Mouse (Mus musculus) intestine, embryonic 14.5 days (tissue): ENCODE data around the gene Tspan9. TPM values are rescaled to one million over a fixed set of nuclear protein-coding genes. Genes with fewer than 3 reads are reported as not detected.

Experiments used
- ATAC-seq: fragments of 200-750 bp; cut with Nextera tagmentation; replicated peaks from 2 replicates; pipeline ENCODE4 v1.8.0; 2017; ENCODE audit warnings: low read depth, moderate number of reproducible peaks, moderate TSS enrichment, moderate library complexity; ENCODE audit not compliant: low FRiP score, low TSS enrichment
- DNase-seq: peaks from one replicate; pipeline ENCODE4 v3.0.0-alpha.2; 2018; ENCODE audit warnings: low spot score
- H3K27ac ChIP-seq: fragments of 300-500 bp; sonication (generic); 2 replicates; pipeline ENCODE4 v1.5.1; 2014; ENCODE audit warnings: low read depth, mild to moderate bottlenecking, control low read depth
- H3K27me3 ChIP-seq: fragments of 300-500 bp; sonication (generic); replicated peaks from 2 replicates; pipeline ENCODE4 v1.6.1; 2014; ENCODE audit warnings: low read length, control low read depth; ENCODE audit not compliant: control insufficient read depth, insufficient read depth
- H3K36me3 ChIP-seq: fragments of 300-500 bp; sonication (generic); 2 replicates; pipeline ENCODE4 v1.6.1; 2014; ENCODE audit warnings: low read length, control low read depth; ENCODE audit not compliant: control insufficient read depth, insufficient read depth
- H3K4me1 ChIP-seq: fragments of 300-500 bp; sonication (generic); replicated peaks from 2 replicates; pipeline ENCODE4 v1.6.1; 2014; ENCODE audit warnings: low read length, control low read depth, mixed read lengths; ENCODE audit not compliant: control insufficient read depth, insufficient read depth
- H3K4me2 ChIP-seq: fragments of 300-500 bp; sonication (generic); 2 replicates; pipeline ENCODE4 v1.6.1; 2014; ENCODE audit warnings: low read length
- H3K4me3 ChIP-seq: fragments of 300-500 bp; sonication (generic); 2 replicates; pipeline ENCODE4 v1.5.1; 2014; ENCODE audit warnings: low read depth, low read length, control low read depth, mixed read lengths
- H3K9ac ChIP-seq: fragments of 300-500 bp; sonication (generic); 2 replicates; pipeline ENCODE4 v1.6.1; 2014; ENCODE audit warnings: mild to moderate bottlenecking, low read length
- H3K9me3 ChIP-seq: fragments of 300-500 bp; sonication (generic); 2 replicates; pipeline ENCODE4 v1.6.1; 2016; ENCODE audit warnings: low read length, control low read depth; ENCODE audit not compliant: control insufficient read depth
- WGBS: fragments of 180-500 bp; shearing (Covaris S2); extraction: QIAGEN DNeasy Blood & Tissue Kit; methylation state at CpG from one replicate; pipeline ENCODE4 v1.1.7; 2014; 5-methylcytosine and 5-hydroxymethylcytosine counted together
- polyA plus RNA-seq: library from polyadenylated mRNA; unstranded; fragments of >200 nt; fragmentation: Nextera tagmentation; extraction: Ambion mirVana; gene quantifications from 2 replicates; pipeline ENCODE4 v1.2.1, GENCODE M21; 2014

Gene Tspan9
- polyA plus RNA-seq, 1 experiment from 2014 or later, result 113 TPM

DNA sequence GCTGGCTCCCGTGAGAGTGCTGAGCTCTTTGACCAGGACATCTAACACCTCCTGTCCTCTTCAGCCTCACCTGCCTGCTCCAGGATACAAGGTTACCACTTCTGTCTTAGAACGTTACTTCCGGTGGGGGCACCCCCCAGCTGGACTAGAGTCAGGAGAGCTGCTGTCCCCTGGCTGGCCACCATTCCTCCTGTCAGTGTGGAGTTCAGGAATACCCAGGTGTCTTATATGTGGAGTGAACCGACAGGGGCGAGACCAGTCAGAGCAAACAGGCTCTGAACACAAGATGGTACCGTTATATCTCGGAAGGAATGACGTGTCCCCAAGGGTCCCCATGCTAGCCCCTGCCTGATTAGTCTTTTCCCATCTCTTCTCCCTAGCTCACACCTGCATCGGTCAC, 106.8 kb downstream of the Tspan9 start:
- peaks cover 31% of the 10 kb centered on the region for H3K4me1 ChIP-seq
- 0 out of 2 replicates have a peak, but pooled peaks cover 3% of the 10 kb centered on the region for H3K27me3 ChIP-seq
- H3K4me2 ChIP-seq, result no peak overlapping the region
- WGBS, result 78% methylated on average over 9 of the region's 9 CpGs
- no peak overlapping the region for H3K27ac ChIP-seq
- H3K9ac ChIP-seq, result no peak overlapping the region
- no peaks in the 10 kb centered on the region for H3K9me3 ChIP-seq
- DNase-seq (no peak), ATAC-seq (no peak)
- H3K4me3 ChIP-seq, result no peak overlapping the region
- no peaks in the 10 kb centered on the region for H3K36me3 ChIP-seq

DNA sequence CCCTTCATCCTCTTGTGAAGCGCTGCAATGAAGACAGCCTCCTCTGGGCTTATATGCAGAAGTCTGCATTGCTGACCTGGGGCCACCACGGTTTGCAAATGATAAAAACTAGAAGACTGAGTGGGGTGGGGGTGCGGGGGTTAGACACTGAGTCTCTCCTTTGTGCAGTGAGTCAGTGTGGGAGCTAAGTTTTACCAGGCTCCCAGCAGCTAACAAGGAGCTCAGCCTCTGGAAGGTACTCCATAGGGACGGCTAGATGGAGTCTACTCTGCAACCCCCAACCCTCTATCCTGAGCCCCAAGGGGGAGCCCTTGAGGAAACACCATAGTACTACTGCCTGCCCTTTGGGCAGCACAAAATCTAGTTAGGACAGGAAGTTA, 107.5 kb downstream of the Tspan9 start:
- no peak overlapping the region for H3K9ac ChIP-seq
- no peak overlapping the region for H3K27ac ChIP-seq
- peak; percentile 67 for DNase-seq
- no peaks in the 10 kb centered on the region for H3K9me3 ChIP-seq
- ATAC-seq, result no peak
- 0 out of 2 replicates have a peak, but pooled peaks cover 3% of the 10 kb centered on the region for H3K27me3 ChIP-seq
- peaks cover 30% of the 10 kb centered on the region for H3K4me1 ChIP-seq
- H3K36me3 ChIP-seq, result no peaks in the 10 kb centered on the region
- peak overlapping the region; percentile 91 for H3K4me2 ChIP-seq
- H3K4me3 ChIP-seq, result peak overlapping the region; percentile 43
- WGBS, result 6% methylated on average over 4 of the region's 4 CpGs

DNA sequence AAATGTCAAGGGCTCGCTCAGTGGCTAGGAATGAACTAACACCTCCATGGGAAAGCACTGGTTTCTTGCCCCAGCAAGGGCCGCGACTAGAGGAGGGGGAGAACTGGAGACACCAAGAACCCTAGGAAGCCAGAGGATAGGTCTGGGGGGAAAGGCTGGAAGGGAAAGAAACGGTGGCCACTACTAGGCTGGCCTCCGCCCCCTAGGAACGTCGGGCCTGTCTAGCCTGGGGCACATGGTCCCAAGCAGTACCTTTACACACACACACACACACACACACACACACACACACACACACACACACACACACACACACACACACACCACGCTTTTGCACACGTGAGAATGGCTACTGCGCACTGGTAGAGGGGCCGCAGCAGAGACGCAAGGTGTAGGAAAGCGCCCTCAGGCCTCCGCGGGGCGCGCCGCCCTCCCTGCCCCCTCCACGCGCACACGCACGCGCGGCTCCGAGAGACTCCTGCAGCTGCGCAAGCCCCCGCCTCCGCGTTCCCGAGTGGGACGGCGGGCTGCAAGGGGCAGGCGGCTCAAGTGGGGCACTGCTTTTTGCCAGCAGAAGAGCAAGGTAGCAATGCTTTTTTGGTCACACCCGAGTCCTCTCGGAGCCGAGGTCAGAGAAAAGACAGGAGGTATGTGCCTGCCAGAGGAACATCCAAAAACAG, 108.0 kb downstream of the Tspan9 start:
- Histone ChIP-seq H3K9ac (peak overlapping the region; percentile 63; the same call in 1 of the 2 replicates), H3K9me3 (no peaks in the 10 kb centered on the region), H3K36me3 (no peaks in the 10 kb centered on the region), H3K4me1 (peaks cover 30% of the 10 kb centered on the region), H3K4me3 (peak overlapping the region; percentile 43), H3K4me2 (peak overlapping the region; percentile 91), H3K27ac (peak overlapping the region; percentile 68), H3K27me3 (0 out of 2 replicates have a peak, but pooled peaks cover 3% of the 10 kb centered on the region)
- no peak for DNase-seq
- peak; percentile 47; the same call in 1 of the 2 replicates for ATAC-seq
- under 1% methylated on average over 34 of the region's 36 CpGs for WGBS

DNA sequence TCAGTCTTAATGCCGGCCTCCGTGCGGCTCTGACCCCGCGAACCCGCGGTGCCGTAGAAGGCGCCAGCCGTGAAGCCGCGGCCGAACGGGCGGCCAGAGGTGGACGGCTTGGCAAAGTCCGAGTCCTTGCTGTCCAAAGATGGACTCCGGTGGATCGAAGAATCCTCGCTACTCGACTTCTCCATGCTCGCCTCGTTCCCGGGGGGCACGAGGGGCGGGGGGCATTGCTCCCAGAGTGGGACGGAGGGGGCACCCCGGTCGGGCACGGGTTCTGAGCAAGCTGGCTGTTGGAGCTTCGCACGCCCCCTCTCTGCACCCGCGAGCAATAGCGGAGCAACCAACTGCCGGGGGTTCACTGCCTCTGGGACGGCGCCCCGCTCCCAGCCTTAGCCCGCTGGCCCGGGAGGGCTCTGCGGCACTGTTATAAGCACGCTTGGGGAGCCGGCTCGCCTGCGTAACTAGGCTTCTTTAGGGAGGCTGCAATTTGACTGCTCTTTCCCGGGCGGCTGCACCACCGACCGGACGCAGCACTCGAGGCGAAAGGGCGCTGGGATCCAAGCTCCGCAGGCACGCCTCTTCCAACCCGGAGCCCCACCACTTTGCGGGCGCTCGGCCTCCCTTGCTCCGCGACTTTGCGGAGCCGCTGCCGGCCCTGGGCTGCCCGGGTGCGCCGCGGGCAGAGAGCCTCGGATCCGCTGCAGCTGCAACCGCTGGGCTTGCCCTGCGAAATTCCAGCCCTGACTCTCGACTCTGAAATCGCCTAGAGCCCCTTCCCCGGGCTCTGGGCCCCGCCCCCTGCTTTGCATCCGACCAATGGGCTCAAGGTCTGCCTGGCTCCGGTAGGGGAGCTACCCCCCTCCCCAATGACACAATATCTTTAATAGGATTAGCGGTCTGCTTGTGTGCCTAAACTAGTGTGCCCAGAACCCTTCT, 108.8 kb downstream of the Tspan9 start:
- peak; percentile 70 for ATAC-seq
- H3K27me3 ChIP-seq, result 0 out of 2 replicates have a peak, but pooled peaks cover 3% of the 10 kb centered on the region

DNA sequence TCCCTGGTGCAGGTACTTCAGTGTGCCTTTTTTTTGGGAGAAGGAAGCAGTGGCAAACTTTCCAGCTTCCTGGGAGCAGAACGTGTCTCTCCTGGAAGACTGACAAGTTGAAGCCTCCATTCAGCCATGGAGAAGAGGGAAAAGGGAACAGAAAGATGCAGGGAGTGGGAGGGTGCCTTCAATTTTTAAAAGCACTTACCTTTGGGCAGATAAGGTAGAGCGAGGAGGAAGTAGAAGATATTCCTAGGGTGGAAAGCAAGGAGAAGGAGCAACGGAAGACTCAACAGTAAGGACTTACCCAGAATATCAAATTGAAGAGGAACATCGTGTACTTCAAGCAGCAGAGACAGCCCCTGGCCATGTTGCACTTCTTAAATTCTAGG, 109.5 kb downstream of the Tspan9 start:
- ATAC-seq (no peak), DNase-seq (no peak)
- peaks cover 30% of the 10 kb centered on the region for H3K4me1 ChIP-seq
- no peaks in the 10 kb centered on the region for H3K36me3 ChIP-seq
- peak overlapping the region; percentile 91 for H3K4me2 ChIP-seq
- H3K9ac ChIP-seq, result peak overlapping the region; percentile 63
- H3K9me3 ChIP-seq, result no peaks in the 10 kb centered on the region
- peak overlapping the region; percentile 43 for H3K4me3 ChIP-seq
- WGBS, result 38% methylated on average over 4 of the region's 4 CpGs
- peak overlapping the region; percentile 68 for H3K27ac ChIP-seq
- 0 out of 2 replicates have a peak, but pooled peaks cover 3% of the 10 kb centered on the region for H3K27me3 ChIP-seq

More for the DNA sequence above, 108.8 kb downstream of the Tspan9 start:
- Histone ChIP-seq H3K4me3 (peak overlapping the region; percentile 43), H3K4me2 (peak overlapping the region; percentile 91), H3K4me1 (peaks cover 30% of the 10 kb centered on the region), H3K36me3 (no peaks in the 10 kb centered on the region), H3K27ac (peak overlapping the region; percentile 68), H3K9ac (peak overlapping the region; percentile 63), H3K9me3 (no peaks in the 10 kb centered on the region)
- 1% methylated on average over 80 of the region's 80 CpGs for WGBS
- DNase-seq, result peak; percentile 91

DNA sequence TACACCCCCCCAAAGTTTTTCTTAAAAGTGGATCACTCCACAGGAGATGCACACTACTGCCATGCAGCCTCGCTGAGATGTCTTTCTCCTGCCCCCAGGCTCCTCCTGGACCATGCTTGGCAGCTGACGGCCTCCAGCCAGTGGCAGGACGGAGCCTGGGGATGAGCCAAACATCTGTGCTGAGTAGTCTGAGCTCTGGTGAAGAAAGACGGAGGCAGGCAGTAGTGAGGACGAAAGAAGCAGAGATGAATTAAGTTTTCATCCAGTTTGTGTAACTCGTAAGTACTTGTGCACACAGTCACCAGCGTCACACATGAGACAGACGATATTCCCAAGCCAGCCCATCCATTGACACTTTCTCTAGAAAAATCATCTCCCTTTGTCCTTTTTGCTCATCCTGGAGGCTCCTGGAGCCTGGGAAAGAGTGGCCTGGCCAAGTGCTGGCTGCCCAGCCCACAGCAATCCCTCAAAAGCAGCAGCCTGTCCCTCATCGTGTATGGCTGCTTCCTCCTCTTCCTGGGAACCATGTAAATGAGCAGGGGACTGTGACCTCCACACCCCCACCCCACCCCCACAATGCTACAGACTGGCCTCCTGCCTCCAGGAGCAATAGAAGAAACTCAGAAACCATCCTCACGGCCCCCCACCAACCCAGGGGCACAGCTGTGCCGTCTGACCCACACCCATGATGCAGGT, 110.1 kb downstream of the Tspan9 start:
- peak overlapping the region; percentile 91 for H3K4me2 ChIP-seq
- no peak for ATAC-seq
- 0 out of 2 replicates have a peak, but pooled peaks cover 3% of the 10 kb centered on the region for H3K27me3 ChIP-seq
- 42% methylated on average over 11 of the region's 11 CpGs for WGBS
- H3K9ac ChIP-seq, result peak overlapping the region; percentile 63
- peak overlapping the region; percentile 43 for H3K4me3 ChIP-seq
- peak; percentile 66 for DNase-seq
- H3K9me3 ChIP-seq, result no peaks in the 10 kb centered on the region
- H3K4me1 ChIP-seq, result peaks cover 30% of the 10 kb centered on the region
- peak overlapping the region; percentile 13; the same call in 1 of the 2 replicates for H3K27ac ChIP-seq
- no peaks in the 10 kb centered on the region for H3K36me3 ChIP-seq

DNA sequence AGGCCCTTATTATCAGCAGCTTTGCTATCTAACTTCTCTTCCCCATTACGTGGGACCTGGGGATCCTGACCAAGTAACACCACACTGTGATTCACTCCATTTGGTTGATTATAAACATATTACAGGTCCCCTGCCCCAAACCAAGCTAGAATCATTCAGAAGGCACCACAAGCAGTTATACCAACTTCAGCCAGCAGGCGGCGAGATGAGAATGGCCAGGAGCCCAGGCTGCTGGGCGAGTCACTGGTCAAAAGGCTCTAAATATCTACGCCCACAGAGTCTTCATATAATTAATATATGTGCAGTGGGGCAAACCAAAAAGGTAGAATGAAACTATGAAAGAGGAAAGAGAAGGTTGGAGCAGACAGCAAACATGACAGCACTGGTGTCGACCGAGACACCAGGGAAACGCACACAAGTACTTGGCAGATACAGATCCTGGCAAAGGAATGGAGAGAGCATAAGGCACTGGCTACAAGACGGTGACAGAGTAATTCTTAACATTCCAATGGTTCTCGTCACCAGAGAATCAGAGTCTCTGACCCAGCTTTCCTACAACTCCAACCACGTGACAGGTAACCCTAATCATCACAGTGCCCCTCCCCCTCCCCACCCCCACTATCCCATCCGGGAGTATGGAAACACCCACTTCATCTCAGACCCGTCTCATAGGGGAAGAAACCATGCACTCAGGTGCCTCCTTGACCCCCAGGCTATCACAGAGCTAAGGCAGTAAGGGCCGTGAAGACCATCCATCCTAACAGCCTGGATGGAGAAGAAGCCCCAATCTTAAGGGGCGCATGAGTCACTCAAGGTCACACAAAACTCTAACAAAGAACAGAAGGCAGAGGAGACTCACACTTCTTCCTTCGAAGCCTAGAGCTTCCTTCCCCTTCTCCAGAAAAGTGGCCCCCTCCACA, 110.9 kb downstream of the Tspan9 start:
- H3K4me3 ChIP-seq, result peak overlapping the region; percentile 43
- H3K27me3 ChIP-seq, result 0 out of 2 replicates have a peak, but pooled peaks cover 3% of the 10 kb centered on the region
- no peaks in the 10 kb centered on the region for H3K36me3 ChIP-seq
- no peak overlapping the region for H3K27ac ChIP-seq
- no peak for ATAC-seq
- H3K9me3 ChIP-seq, result no peaks in the 10 kb centered on the region
- H3K4me2 ChIP-seq, result peak overlapping the region; percentile 91
- H3K4me1 ChIP-seq, result peaks cover 34% of the 10 kb centered on the region
- peak overlapping the region; percentile 63; the same call in 1 of the 2 replicates for H3K9ac ChIP-seq
- WGBS, result 33% methylated on average over 16 of the region's 16 CpGs
- DNase-seq, result peak; percentile 96
